In the genomic region with DNA sequence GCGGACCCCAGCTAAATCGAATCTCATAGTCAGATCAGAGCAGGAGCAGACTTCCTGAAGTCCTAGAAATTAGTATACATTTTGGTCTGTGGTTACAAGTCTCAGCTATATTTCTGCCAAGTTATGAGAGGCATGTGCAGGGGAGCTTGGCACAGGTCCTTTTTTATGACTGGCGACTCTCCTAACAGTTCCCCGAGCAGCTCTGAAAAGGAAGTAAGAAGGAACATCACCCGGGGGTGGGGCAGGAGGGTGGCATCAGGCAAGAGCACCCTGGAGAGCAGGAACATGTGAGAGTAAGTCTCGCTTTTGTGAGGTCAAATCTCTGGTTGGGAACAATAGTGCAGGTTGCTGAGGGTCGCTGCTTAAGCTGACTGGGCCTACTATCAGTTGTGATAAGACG, we compare ENCODE assay signal across 10 mouse cellular contexts. TPM values are rescaled to one million over a fixed set of nuclear protein-coding genes. Genes with fewer than 3 reads are reported as not detected.
DNase-seq lines count a peak whose midpoint lies in the region; ATAC-seq and TF ChIP-seq lines count a peak whose summit lies in the region.
"Had no signal": no experiment of that assay in that cellular context is flagged by ENCODE, and none has a peak within 500 bp of the region (broad histone marks: within the 10 kb centered on the region; RNA-seq: fewer than 3 reads in every experiment).

No protein-coding gene starts in this region.

- H3K9me3 ChIP-seq in kidney, postnatal 0 days (replicated peaks; ENCODE audit: low read length), result no peaks in the 10 kb centered on the region
- no peaks in the 10 kb centered on the region for H3K9me3 ChIP-seq in heart, embryonic 15.5 days (replicated peaks)

- H3K36me3 ChIP-seq in kidney, postnatal 0 days (ENCODE audit: insufficient read depth, low read length), result no peaks in the 10 kb centered on the region
- H3K36me3 ChIP-seq in heart, embryonic 15.5 days, result no peaks in the 10 kb centered on the region

- WGBS in kidney, postnatal 0 days, result 59% methylated on average over 8 of the region's 8 CpGs
- 26% methylated on average over 8 of the region's 8 CpGs for WGBS in heart, embryonic 15.5 days

- H3K27ac ChIP-seq in kidney, postnatal 0 days, result no peak overlapping the region
- peak overlapping the region; percentile 25 for H3K27ac ChIP-seq in heart, embryonic 15.5 days

- H3K4me3 ChIP-seq in kidney, postnatal 0 days (replicated peaks; ENCODE audit: low read depth, low read length), result no peak overlapping the region
- H3K4me3 ChIP-seq in heart, embryonic 15.5 days, result peak overlapping the region; percentile 18

- ATAC-seq in kidney, postnatal 0 days (replicated peaks; ENCODE audit: low FRiP score, low read depth), result no peak
- no peak for ATAC-seq in heart, embryonic 15.5 days (replicated peaks; ENCODE audit: insufficient number of reproducible peaks, insufficient read depth, low FRiP score, low read depth)

- no peaks in the 10 kb centered on the region for H3K27me3 ChIP-seq in kidney, postnatal 0 days (ENCODE audit: insufficient read depth, low read length)
- no peaks in the 10 kb centered on the region for H3K27me3 ChIP-seq in heart, embryonic 15.5 days

- 0 out of 2 replicates have a peak overlapping the region, but pooled peaks have one; percentile 10 for H3K4me2 ChIP-seq in kidney, postnatal 0 days (ENCODE audit: low read length)
- H3K4me2 ChIP-seq in heart, embryonic 15.5 days, result peak overlapping the region; percentile 56

- H3K4me1 ChIP-seq in kidney, postnatal 0 days (replicated peaks; ENCODE audit: insufficient read depth, low read length), result peaks cover 14% of the 10 kb centered on the region
- H3K4me1 ChIP-seq in heart, embryonic 15.5 days (replicated peaks), result peaks cover 28% of the 10 kb centered on the region

- no peak for DNase-seq in kidney, postnatal 0 days (ENCODE audit: low spot score)
- no peak for DNase-seq in kidney, adult 11 months
- peak; percentile 78 for DNase-seq in Muller cell, postnatal 12 days (ENCODE audit: inconsistent ontology term)
- DNase-seq in lung, postnatal 36 days, result peak; percentile 67
- DNase-seq in ovary, postnatal 14 days (ENCODE audit: low spot score), result no peak
- no peak for DNase-seq in MN1 (ENCODE audit: low spot score)
- DNase-seq: gastrocnemius, postnatal 14 days; midbrain, embryonic 14.5 days; right cerebral cortex, postnatal 14 days had no signal

- TF ChIP-seq CTCF in kidney, postnatal 0 days (IDR thresholded peaks at IDR 0.05; ENCODE audit: low read depth), result no peak

- H3K9ac ChIP-seq in kidney, postnatal 0 days (ENCODE audit: low read depth, low read length), result no peak overlapping the region
- H3K9ac ChIP-seq in heart, embryonic 15.5 days, result peak overlapping the region; percentile 15; the same call in 1 of the 2 replicates

RNA-seq across cellular contexts. Expression of a gene that starts 5.6 kb away (rescaled TPM):
- polyA plus RNA-seq in kidney, postnatal 0 days (2015; fragmentation: Nextera tagmentation; extraction: Ambion mirVana), result 36.6 and 43.6 TPM in 2 replicates
- polyA plus RNA-seq in heart, embryonic 15.5 days (2015; fragmentation: Nextera tagmentation; extraction: Ambion mirVana), result 33.4 and 42.5 TPM in 2 replicates

Comparison
In these comparisons a context has a peak if more than half of its experiments do, and no peak if none do; other contexts are left out.
1. DNase-seq: peak in Muller cell, postnatal 12 days (single experiment) and lung, postnatal 36 days (single experiment); none in kidney, postnatal 0 days (single experiment), kidney, adult 11 months (single experiment), ovary, postnatal 14 days (single experiment) and MN1 (single experiment).